Mouse (Mus musculus) ES-E14 (cell line): Measurements from ENCODE around the gene Ndst4.

Experiments
- CHD2 ChIP-seq: IDR thresholded peaks from 2 replicates; pipeline ENCODE4 v1.6.1; 2014; ENCODE audit warnings: mild to moderate bottlenecking, low read depth, low read length, inconsistent platforms
- HCFC1 ChIP-seq: IDR thresholded peaks from 2 replicates; pipeline ENCODE4 v1.6.1; 2012; ENCODE audit warnings: low read length, inconsistent platforms, borderline replicate concordance; ENCODE audit not compliant: insufficient read depth
- MAFK ChIP-seq: IDR thresholded peaks from 2 replicates; pipeline ENCODE4 v1.6.1; 2014; ENCODE audit warnings: mild to moderate bottlenecking, low read depth, low read length, inconsistent platforms; ENCODE audit not compliant: insufficient read depth
- ZC3H11A ChIP-seq: IDR thresholded peaks from 2 replicates; pipeline ENCODE4 v1.6.1; 2012; ENCODE audit warnings: low read depth, mild to moderate bottlenecking, inconsistent platforms, low read length, borderline replicate concordance
- ZNF384 ChIP-seq: IDR thresholded peaks from 2 replicates; pipeline ENCODE4 v1.6.1; 2012; ENCODE audit warnings: low read depth, low read length, inconsistent platforms

GRCm38 (mm10) chr3:125683460-125684230, 279.8 kb downstream of the Ndst4 start:
- TF ChIP-seq ZNF384 (no peak), CHD2 (no peak), HCFC1 (no peak), ZC3H11A (no peak), MAFK (no peak)
